Mouse (Mus musculus) forebrain, postnatal 0 days (tissue): ENCODE results near the gene Tmem222. TPM values are rescaled to one million over a fixed set of nuclear protein-coding genes. Genes with fewer than 3 reads are reported as not detected.

ENCODE experiments used
- ATAC-seq: fragments of 200-750 bp; cut with Nextera tagmentation; 2 replicates; pipeline ENCODE4 v1.8.0; 2017; ENCODE audit warnings: mild to moderate bottlenecking, moderate library complexity
- DNase-seq: peaks from one replicate; pipeline ENCODE4 v3.0.0-alpha.2; 2015
- H3K27ac ChIP-seq: fragments of 300-500 bp; sonication (generic); 2 replicates; pipeline ENCODE4 v1.5.1; 2014; ENCODE audit warnings: low read depth, mild to moderate bottlenecking, antibody characterized with exemption, low read length, moderate library complexity, mixed read lengths
- H3K27me3 ChIP-seq: fragments of 300-500 bp; sonication (generic); 2 replicates; pipeline ENCODE4 v1.6.1; 2014; ENCODE audit warnings: mild to moderate bottlenecking, low read length, mixed read lengths; ENCODE audit not compliant: insufficient read depth
- H3K36me3 ChIP-seq: fragments of 300-500 bp; sonication (generic); 2 replicates; pipeline ENCODE4 v1.6.1; 2014; ENCODE audit warnings: mild to moderate bottlenecking, moderate library complexity; ENCODE audit not compliant: insufficient read depth
- H3K4me1 ChIP-seq: fragments of 300-500 bp; sonication (generic); 2 replicates; pipeline ENCODE4 v1.6.1; 2014; ENCODE audit warnings: antibody characterized with exemption; ENCODE audit not compliant: insufficient read depth
- H3K4me2 ChIP-seq: fragments of 300-500 bp; sonication (generic); 2 replicates; pipeline ENCODE4 v1.6.1; 2014; ENCODE audit warnings: low read depth, mild to moderate bottlenecking, moderate library complexity
- H3K4me3 ChIP-seq: fragments of 300-500 bp; sonication (generic); 2 replicates; pipeline ENCODE4 v1.5.1; 2014; ENCODE audit warnings: low read depth, low read length, mixed read lengths
- H3K9ac ChIP-seq: fragments of 300-500 bp; sonication (generic); 2 replicates; pipeline ENCODE4 v1.6.1; 2014; ENCODE audit warnings: mild to moderate bottlenecking
- H3K9me3 ChIP-seq: fragments of 300-500 bp; sonication (generic); 2 replicates; pipeline ENCODE4 v1.6.1; 2016; ENCODE audit warnings: low read length
- CTCF ChIP-seq: sonication (generic); IDR thresholded peaks from 2 replicates; pipeline ENCODE4 v1.5.1; 2016; ENCODE audit warnings: antibody characterized with exemption, control low read depth, low read depth
- WGBS: fragments of 180-500 bp; shearing (Covaris S2); extraction: QIAGEN DNeasy Blood & Tissue Kit; methylation state at CpG from one replicate; pipeline ENCODE4 v1.1.7; 2014; 5-methylcytosine and 5-hydroxymethylcytosine counted together
- polyA plus RNA-seq: library from polyadenylated mRNA; unstranded; fragments of >200 nt; fragmentation: Nextera tagmentation; extraction: Ambion mirVana; gene quantifications from 2 replicates; pipeline ENCODE4 v1.2.1, GENCODE M21; 2015
- total RNA-seq: library from RNA; depleted of rRNA; stranded (reverse); fragments of >200 nt; gene quantifications from 2 replicates; pipeline ENCODE4 v1.2.3, GENCODE M21; 2014

Tmem222 gene
- total and polyA plus RNA-seq, 2 experiments from 2014 or later, result 125 to 146 TPM

- Histone ChIP-seq H3K27ac (no peak within 1 kb of the TSS), H3K27me3 (no peaks in the 10 kb centered on the region), H3K4me1 (no peaks in the 10 kb centered on the region), H3K36me3 (peaks cover 41% of the 10 kb centered on the region), H3K9ac (no peak within 1 kb of the TSS), H3K4me2 (no peak within 1 kb of the TSS), H3K4me3 (no peak within 1 kb of the TSS), H3K9me3 (no peaks in the 10 kb centered on the region)
- ATAC-seq (no peak), DNase-seq (no peak)
- no peak for TF ChIP-seq CTCF
- WGBS, result 53% methylated on average over 7 of the region's 7 CpGs
These were observed 14.7 kb downstream of the Tmem222 start, which contains the start of gene Sytl1 for GRCm38 (mm10) chr4:133262882-133263281. Gene Sytl1, minus strand, starts transcription at chr4:133263113.

GRCm38 (mm10) chr4:133262375-133262765 lies 15.2 kb downstream of the Tmem222 start:
- Histone ChIP-seq H3K9ac (no peak overlapping the region), H3K27ac (no peak overlapping the region), H3K4me2 (no peak overlapping the region), H3K36me3 (peaks cover 36% of the 10 kb centered on the region), H3K4me3 (no peak overlapping the region), H3K27me3 (no peaks in the 10 kb centered on the region), H3K4me1 (no peaks in the 10 kb centered on the region), H3K9me3 (no peaks in the 10 kb centered on the region)
- DNase-seq, result no peak
- 68% methylated on average over 7 of the region's 7 CpGs for WGBS
- TF ChIP-seq CTCF, result no peak
- ATAC-seq, result no peak

DNA sequence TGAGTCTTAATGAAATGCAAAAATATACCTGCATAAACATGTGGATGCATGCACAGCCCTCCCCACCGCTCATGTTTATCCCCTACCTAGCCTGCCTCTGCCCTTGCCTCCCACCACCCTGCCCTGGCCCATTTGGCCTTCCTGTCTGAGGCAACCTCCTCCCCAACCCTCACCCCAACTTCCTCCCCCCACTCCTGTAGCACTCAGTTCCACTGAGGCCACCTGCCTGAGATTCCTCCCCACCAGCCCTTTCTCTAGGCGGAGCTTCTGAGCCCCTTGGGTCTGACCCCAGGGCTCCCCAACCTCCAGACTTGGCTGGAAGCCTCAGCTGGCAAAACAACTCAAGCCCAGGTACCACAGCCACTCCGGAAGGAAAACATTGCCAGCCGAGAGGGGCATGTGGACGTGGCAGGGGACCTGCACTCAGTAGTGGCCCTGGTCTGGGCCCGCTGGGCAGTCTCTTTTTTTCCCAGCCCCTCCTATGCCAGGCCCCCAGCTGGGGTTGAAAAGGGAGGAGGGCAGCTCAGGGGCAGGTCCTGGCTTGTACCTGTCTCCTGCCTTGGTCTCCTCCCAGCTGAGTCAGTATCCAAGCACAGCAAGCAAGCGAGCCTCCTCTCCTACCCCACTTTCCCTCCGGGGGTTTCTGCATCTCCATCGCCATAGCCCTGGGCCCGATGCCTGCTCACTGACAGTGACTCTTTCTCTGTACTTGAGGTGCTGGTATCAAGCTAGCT lies 15.8 kb downstream of the Tmem222 start:
- DNase-seq (no peak), ATAC-seq (no peak)
- Histone ChIP-seq H3K27ac (no peak overlapping the region), H3K27me3 (0 out of 2 replicates have a peak, but pooled peaks cover 4% of the 10 kb centered on the region), H3K9me3 (no peaks in the 10 kb centered on the region), H3K36me3 (peaks cover 31% of the 10 kb centered on the region), H3K4me3 (no peak overlapping the region), H3K4me2 (no peak overlapping the region), H3K4me1 (no peaks in the 10 kb centered on the region), H3K9ac (no peak overlapping the region)
- 52% methylated on average over 10 of the region's 10 CpGs for WGBS
- no peak for TF ChIP-seq CTCF

DNA sequence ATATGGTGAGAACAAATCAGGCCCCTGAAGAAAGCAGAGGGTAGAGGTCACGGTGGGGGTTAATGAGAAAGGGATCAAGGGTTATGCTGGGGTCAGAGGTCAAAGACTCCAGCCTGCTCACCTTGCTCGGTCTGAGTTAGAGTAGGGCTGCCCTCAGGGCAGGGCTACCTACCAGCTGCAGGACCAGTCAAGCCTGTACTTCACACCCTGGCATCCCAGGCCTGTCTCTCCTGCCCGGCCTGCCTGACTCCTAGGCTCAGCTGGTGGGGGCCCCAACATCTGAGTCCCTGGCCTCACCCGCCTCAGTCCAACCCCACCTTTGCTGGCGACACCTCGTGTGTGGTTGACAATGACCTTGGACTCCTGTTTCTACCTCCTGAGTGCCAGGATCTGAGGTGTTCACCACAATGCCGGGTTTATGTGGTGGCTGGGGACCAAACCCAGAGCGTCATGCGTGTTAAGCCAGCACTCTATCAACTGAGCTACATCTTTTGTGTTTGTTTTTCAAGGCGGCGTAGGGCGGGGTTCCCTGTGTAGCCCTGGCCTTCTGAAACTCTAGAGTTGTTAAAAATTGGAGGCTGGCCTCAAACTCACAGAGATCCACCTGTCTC lies 19.7 kb downstream of the Tmem222 start:
- Histone ChIP-seq H3K4me1 (no peaks in the 10 kb centered on the region), H3K9me3 (no peaks in the 10 kb centered on the region), H3K36me3 (no peaks in the 10 kb centered on the region), H3K4me2 (no peak overlapping the region), H3K27ac (no peak overlapping the region), H3K4me3 (no peak overlapping the region), H3K9ac (no peak overlapping the region), H3K27me3 (0 out of 2 replicates have a peak, but pooled peaks cover 7% of the 10 kb centered on the region)
- no peak for TF ChIP-seq CTCF
- ATAC-seq (no peak), DNase-seq (no peak)
- WGBS, result 83% methylated on average over 12 of the region's 12 CpGs

- TF ChIP-seq CTCF, result no peak
- Histone ChIP-seq H3K27ac (no peak overlapping the region), H3K9ac (no peak overlapping the region), H3K9me3 (no peaks in the 10 kb centered on the region), H3K4me2 (peak overlapping the region; percentile 27; the same call in 1 of the 2 replicates), H3K36me3 (no peaks in the 10 kb centered on the region), H3K27me3 (0 out of 2 replicates have a peak, but pooled peaks cover 11% of the 10 kb centered on the region), H3K4me1 (no peaks in the 10 kb centered on the region), H3K4me3 (no peak overlapping the region)
- DNase-seq, result no peak
- WGBS, result 39% methylated on average over 12 of the region's 12 CpGs
- ATAC-seq, result no peak
These were observed 20.4 kb downstream of the Tmem222 start for GRCm38 (mm10) chr4:133257230-133257629.

DNA sequence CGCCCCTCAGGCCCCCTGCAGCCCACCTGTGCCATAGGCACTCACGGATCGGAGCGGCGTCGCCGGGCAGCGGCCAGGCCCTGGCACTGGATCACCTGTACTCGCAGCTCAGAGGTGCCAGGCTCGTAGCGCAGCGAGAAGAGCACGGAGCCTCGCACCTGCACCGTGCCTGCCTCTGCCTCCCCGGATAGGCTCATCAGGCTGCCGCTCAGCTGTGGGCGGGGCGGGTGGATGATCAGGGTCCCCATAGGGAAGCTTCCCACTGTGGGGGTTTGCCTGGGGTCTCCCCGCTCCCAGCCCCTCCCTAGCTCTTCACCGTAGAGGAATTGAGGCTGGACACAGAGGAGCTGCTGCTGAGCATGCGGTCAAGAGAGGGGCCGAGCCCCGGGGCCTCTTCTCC lies 20.8 kb downstream of the Tmem222 start:
- Histone ChIP-seq H3K9me3 (no peaks in the 10 kb centered on the region), H3K4me3 (no peak overlapping the region), H3K36me3 (no peaks in the 10 kb centered on the region), H3K27me3 (peaks cover 14% of the 10 kb centered on the region; the same call in 1 of the 2 replicates), H3K9ac (no peak overlapping the region), H3K27ac (no peak overlapping the region), H3K4me2 (peak overlapping the region; percentile 27), H3K4me1 (no peaks in the 10 kb centered on the region)
- DNase-seq (no peak), ATAC-seq (peak; percentile 68; the same call in 1 of the 2 replicates)
- WGBS, result 20% methylated on average over 24 of the region's 24 CpGs
- TF ChIP-seq CTCF, result no peak

- no peak overlapping the region for H3K4me2 ChIP-seq
- no peaks in the 10 kb centered on the region for H3K4me1 ChIP-seq
- no peak overlapping the region for H3K4me3 ChIP-seq
- no peaks in the 10 kb centered on the region for H3K9me3 ChIP-seq
- no peak overlapping the region for H3K27ac ChIP-seq
- WGBS, result 72% methylated on average over 6 of the region's 6 CpGs
- TF ChIP-seq CTCF, result no peak
- no peaks in the 10 kb centered on the region for H3K36me3 ChIP-seq
- ATAC-seq (no peak), DNase-seq (no peak)
- H3K27me3 ChIP-seq, result peaks cover 24% of the 10 kb centered on the region
- no peak overlapping the region for H3K9ac ChIP-seq
These were observed 22.2 kb downstream of the Tmem222 start for GRCm38 (mm10) chr4:133255392-133255791.
